Mouse (Mus musculus) frontal cortex, postnatal 25 days (tissue): ENCODE measurements at regions not wholly inside any gene's neighbourhood (a gene's known extent, or its start where the extent isn't known, plus 50 kb on each side); places are given as distances from the start of the nearest gene placed in this dataset.

Experiments used
- DNase-seq, 2 experiments: peaks; one replicate each; pipeline ENCODE4 v3.0.0; 2022; ENCODE audit warnings: low spot score in 2 of 2

DNA sequence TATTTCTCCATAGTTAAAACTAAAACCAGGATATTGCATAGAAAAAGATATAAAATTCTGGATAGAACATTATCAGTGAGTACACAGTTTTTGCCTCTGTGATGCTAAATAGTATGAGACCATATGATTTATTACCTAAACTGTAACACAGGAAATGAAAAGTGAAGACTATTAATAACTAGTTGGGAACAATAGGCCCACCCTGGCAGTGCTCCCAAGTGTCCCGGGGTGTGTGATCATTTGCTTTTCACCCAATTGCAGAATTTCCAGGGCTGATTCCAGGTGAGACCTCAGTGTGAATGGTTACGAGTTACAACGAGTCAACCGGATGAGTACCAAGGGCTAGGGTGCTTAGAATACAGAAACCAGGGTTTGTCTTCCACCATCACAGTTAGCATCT, 172.6 kb upstream of the Tars start:
- no peak for DNase-seq

DNA sequence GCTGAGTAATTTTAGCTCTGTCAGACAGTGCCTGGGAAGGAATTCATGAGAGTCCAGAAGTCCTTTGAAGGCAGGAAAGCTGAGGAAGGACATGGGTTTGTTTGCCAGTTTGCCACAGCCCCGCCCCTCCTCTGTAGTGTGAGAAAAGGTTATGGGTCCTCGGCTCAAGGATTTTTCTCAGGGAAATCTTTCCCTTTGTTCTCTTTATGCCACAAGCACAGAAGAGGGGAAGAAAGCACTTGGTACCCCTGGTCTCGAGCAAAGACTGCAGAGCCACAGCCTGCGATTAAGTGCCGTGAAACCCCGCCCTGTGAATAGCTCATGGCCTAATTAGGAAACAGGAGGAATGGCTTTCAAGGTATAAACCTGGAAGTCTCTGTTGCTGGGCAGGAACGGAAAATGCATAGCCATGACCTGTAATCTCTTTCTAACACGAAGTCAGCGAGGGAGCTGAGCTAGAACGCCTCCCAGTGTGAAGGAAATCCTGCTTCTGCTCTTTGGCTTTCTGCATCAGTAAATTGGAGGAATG, 166.1 kb upstream of the Tars start:
- DNase-seq = no peak

DNA sequence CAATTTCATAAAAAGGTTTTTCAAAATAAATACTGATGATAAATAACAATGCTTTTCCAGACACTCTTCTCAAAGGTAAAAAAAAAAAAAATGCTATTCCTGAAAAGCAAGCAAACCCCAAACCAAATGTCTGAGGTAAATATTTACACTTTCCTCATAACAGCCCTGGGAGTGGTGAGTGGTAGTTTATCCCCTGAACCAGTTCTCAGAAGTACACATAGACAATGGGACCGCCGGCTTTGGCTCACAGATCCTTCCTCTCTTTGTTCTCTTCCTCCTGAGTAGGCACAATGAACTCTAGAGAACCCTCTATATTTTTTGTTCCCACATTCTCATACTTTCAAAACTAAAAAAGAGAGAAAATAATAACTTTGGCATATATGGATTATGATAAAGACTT, 153.1 kb upstream of the Tars start:
- DNase-seq = no peak

DNA sequence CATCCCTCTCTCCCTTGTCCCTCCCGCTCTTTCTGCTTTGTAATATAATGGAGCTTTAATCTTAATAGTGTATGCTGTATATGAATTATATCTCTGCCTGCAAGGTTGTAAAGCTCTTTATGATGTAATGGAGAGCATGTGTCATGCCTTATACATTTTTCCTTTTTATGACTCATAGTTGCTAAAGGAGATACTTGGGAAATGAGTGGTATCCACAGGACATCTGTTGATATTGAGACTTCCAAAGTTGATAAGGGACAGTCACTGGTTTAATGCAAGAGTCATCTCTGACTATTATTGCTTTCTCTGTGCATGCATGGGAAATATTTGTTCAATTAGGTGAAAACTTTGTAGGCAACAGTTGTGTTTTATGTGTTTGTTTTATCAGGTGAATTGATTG, 152.6 kb upstream of the Tars start:
- DNase-seq = no peak

GRCm38 (mm10) chr15:11539485-11539884, 140.0 kb upstream of the Tars start:
- DNase-seq = no peak

DNA sequence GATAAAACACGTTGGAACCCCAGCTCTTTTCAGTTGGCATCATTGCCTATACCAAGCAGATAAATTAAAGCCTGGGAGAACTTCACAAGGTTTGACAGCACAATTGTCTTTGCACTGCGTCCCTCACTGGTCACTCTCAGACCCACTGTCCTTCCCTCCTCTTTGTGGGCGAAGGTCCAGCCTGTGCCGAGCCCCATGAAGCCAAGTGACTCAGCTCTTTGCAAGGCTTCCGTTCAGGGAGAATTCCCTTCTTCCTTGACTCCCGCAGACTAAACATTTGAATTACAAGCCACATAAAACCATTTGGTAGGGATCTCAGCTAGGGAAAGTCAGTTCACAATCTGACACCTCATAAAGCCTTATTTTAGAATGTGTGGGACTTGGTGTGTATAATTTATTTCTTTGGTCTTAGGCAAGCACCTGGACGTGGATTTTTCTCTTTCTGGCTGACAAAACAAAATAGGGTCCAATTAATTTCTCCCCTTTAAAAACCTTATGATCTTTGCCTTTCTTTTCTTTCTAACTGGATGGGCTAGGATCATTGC, 136.7 kb upstream of the Tars start:
- DNase-seq = no peak

DNA sequence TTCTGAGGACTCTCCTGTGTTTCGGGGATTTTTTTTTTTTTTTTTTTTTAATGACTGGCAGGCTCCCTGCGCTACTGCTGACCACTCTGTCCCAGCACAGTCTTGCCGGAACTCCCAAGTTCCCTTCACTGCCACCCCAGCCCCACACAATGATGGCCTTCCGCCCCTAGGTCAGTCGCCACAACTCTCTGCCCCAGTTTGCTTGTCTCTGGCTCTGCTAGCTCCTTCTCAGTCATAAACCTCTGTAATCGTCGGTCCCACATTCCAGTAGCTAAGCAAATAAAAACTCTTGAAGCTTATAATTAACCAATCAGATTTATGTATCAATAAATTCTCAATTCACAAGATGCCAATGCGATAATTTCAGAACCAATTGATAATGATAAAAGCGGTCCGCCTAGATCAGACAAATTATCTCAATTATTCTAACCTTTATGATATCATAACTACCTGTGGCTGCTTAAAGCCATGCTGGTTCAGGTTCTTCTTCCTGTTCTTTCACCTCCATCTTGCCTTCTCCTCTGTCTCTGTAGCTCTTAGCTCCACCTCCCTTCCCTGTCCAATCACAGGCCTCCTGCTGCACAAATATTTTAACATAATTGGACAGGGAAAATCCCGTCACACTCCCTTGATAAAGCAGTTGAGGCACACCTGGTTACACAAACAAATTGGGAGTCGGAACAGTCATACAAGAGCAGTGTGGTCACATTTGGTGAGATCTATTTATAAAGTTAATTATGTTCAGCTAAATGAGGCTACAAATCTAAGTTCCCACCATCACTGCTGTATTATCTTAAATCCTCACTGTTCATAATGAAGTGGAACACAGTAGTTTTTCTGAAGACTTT, 135.2 kb upstream of the Tars start:
- no peak for DNase-seq

- no peak for DNase-seq
Measured at GRCm38 (mm10) chr15:11533616-11534015, 134.2 kb upstream of the Tars start.

DNA sequence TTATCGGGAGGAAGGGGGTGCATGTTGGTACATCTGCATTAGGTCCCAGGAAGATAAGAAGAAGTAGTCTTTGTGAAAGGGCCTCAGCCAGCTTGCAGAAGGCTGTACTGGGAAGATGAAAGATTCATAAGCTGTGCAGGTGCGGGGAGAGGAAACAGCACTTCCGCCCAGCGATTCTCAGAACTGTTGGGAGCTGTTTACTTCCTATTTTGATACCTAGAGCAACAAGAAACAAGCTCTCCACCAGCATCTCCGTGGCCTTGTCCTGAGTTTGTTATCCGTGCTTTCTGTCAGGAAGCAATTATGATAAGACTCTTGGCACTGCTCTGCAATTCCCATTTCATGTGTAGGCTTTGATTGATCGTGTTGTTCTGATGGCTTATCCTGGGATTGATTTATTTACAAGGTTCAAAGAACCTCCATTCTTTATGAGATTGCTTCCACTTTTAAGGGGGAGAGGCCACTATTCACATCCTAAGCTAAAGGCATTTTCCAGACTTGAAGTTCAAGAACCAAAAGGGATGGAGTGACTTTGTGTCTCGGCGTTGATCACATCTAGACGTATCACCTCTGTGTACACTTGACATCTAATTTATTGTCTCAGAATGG, 133.6 kb upstream of the Tars start:
- DNase-seq = no peak

GRCm38 (mm10) chr15:11532536-11532935, 133.1 kb upstream of the Tars start:
- no peak for DNase-seq

- DNase-seq = no peak
Measured at GRCm38 (mm10) chr15:11529819-11530810, 130.7 kb upstream of the Tars start.

DNA sequence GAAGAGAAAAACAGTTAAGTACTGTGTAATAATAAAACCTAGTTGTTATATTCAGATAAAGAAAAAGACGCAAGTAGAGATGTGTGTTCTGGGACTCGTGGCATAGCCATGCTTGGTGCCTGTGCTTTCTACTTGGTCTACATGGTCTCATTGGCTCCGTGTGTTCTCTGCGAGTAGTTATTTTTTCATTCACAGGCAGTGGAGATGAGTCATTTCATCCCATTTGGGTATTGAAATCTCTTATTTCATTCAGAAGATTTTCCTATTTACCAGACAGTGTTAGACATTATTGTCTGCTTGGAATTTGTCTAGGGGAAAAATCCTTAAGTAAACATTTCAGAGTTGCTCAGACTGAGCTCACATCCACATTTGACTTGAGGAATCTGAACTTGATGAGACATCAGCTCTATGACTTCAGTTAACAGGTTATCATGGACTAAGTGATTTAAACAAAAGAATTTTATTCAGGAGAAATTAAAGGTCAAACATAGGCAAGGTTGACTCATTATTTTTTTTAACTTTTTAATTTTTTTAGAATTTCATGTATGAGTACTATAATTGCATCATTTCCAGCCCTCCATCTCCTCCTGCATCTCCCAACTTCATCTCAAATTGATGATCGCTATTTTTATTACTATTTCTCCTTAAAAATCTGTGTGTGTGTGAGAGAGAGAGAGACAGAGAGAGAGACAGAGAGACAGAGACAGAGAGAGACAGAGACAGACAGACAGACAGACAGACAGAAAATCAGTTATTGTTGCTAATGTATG, 125.1 kb upstream of the Tars start:
- no peak for DNase-seq

DNA sequence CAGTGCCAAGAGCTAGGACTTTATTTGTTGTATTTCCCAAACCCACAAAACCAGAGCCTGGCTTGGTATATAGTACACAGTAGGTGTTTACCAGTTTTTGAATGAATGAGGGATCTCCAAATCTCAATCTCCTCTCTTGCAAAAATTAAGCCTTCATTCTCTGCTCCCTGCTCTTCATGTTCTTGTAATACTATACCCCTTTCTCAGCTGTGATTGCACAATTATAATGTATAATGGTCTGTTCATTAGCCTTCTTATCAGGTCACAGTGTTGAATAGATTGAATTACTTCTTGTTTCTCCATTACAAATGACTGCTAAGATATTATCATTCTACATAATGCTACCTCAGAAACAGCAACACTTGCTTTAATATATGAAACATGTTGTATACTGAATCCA, 119.1 kb upstream of the Tars start:
- DNase-seq = no peak

- DNase-seq = no peak
Measured at GRCm38 (mm10) chr15:11517892-11518291, 118.4 kb upstream of the Tars start.

DNA sequence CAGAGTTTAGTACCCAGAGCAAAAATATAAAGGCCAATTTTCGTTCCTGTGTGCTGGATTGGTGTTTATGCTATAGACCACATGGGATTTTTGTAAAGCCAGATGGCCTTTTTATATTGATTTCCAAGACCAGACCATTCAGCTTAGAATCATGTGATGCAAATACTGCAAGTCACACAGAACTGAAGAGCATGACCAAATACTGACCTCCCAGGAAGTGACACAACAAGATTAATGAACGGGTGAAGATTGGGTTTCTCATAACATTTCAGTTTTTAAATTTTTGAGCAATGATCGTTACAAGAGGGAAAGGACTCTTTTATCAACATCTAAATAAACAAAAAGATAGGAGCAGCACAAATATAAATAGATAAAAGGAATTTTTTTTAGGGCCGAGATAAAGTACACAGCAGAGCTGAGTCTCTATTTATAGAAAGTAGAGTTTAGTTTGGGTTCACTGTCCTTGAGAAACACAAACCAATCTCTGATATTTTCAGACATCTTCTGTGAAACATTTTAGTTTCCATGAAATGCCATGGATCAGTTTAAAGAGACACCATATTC, 105.7 kb upstream of the Tars start:
- no peak for DNase-seq

GRCm38 (mm10) chr15:11496436-11496835, 97.0 kb upstream of the Tars start:
- no peak for DNase-seq

DNA sequence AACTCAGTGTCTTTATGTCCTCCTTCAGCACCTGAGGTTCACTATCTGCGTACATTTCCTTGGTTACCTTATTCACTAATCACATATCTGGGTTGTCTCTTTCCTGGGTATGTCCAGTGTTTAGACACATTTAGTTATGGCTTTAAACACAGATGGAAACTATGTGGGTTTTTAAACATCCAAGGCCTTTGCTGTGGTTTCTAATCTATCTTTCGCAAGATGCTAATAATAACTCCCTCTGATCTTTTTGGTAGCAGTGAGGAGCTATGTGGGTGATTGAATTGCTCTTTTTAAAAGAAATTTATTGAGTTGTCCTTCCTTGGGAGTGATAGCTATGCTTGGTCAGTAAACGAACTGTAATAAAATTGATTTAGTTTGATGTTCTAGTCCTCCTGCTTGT, 89.7 kb upstream of the Tars start:
- no peak for DNase-seq

DNA sequence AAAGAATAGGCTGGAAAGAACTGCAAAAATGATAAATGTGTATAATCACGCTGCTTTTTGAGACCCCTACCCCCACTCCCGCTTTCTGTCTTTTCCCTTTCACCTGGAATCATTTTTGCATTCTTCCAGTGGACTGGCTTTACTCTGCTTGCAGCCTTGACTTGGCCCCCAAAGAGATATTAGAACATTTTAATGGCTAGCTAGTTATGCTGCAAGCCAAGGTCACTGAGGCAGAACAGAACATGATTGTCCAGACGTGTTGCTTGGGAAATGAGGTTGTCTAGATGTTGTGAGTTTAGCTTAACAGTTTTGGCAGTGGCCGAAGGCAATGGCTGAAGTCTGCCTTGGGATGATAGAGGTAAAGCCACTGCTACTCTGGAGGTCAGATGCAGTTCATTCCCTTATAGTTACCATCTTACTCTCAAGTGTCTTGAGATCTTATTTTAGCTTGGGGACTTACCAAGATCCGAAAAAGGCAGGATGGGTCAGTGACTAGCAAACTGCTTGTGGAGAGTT, 87.9 kb upstream of the Tars start:
- no peak for DNase-seq

DNA sequence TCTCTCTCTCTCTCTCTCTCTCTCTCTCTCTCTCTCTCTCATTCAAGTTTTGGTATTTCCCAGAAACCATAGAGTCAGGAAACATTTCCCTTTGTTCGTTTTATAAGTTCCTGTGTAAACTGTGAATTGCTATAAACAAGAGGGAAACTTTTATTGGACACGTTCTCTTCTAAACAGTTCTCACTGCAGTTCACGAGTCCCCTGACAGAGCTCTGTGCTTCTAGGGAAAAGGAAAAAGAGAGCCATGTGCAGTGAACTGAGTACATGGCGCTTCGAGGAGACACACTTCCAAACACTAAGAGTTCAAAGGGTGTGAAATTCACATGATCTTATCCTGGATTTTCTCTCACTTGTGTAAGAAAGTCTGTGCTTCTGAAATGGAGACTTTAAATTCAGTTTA, 84.5 kb upstream of the Tars start:
- no peak for DNase-seq

- DNase-seq = no peak
Measured at GRCm38 (mm10) chr15:11479166-11479944, 79.9 kb upstream of the Tars start.
